In genomic region chr2:147703981-147704380, GRCm38 (mm10) we compare ENCODE assay signal across 26 mouse cellular contexts.
"Had no signal": no experiment of that assay in that cellular context is flagged by ENCODE, and none has a peak within 500 bp of the region (broad histone marks: within the 10 kb centered on the region; RNA-seq: fewer than 3 reads in every experiment).

No protein-coding gene starts in this region.

- ATAC-seq: forebrain, embryonic 13.5 days; forebrain, embryonic 14.5 days; forebrain, embryonic 15.5 days; forebrain, embryonic 16.5 days; forebrain, postnatal 0 days had no signal

- H3K4me1 ChIP-seq: embryonic facial prominence, embryonic 10.5 days; embryonic facial prominence, embryonic 12.5 days; embryonic facial prominence, embryonic 13.5 days; embryonic facial prominence, embryonic 15.5 days; heart, embryonic 10.5 days had no signal

- H3K27me3 ChIP-seq: embryonic facial prominence, embryonic 12.5 days; embryonic facial prominence, embryonic 13.5 days; embryonic facial prominence, embryonic 15.5 days; forebrain, embryonic 12.5 days; forebrain, embryonic 13.5 days; forebrain, embryonic 15.5 days had no signal

- H3K27ac ChIP-seq: embryonic facial prominence, embryonic 10.5 days; embryonic facial prominence, embryonic 12.5 days; embryonic facial prominence, embryonic 13.5 days; embryonic facial prominence, embryonic 15.5 days; forebrain, embryonic 10.5 days; forebrain, embryonic 12.5 days; forebrain, embryonic 13.5 days; forebrain, embryonic 15.5 days; gastrocnemius, adult 2 months; heart, adult 2 months; heart, embryonic 10.5 days had no signal

- DNase-seq: cerebellum, adult 8-10 months; cerebellum, adult 9-10 months; cerebellum, adult 9-11 months; cerebellum, postnatal 10 days; cerebellum, postnatal 14 days; cerebellum, postnatal 25 days; cerebellum, postnatal 36 days; embryo, embryonic 11 days; forebrain, postnatal 0 days; gastrocnemius, adult 2 months; gastrocnemius, postnatal 10 days; gastrocnemius, postnatal 14 days; gastrocnemius, postnatal 25 days; heart, adult 2 months had no signal

- H3K9ac ChIP-seq: embryonic facial prominence, embryonic 12.5 days; embryonic facial prominence, embryonic 13.5 days; embryonic facial prominence, embryonic 15.5 days; forebrain, embryonic 12.5 days; forebrain, embryonic 13.5 days; forebrain, embryonic 15.5 days; forebrain, postnatal 0 days had no signal

- H3K4me2 ChIP-seq: embryonic facial prominence, embryonic 12.5 days; embryonic facial prominence, embryonic 13.5 days; embryonic facial prominence, embryonic 15.5 days; forebrain, embryonic 12.5 days; forebrain, embryonic 13.5 days; forebrain, embryonic 15.5 days had no signal

- H3K36me3 ChIP-seq: embryonic facial prominence, embryonic 10.5 days; embryonic facial prominence, embryonic 12.5 days; embryonic facial prominence, embryonic 13.5 days; embryonic facial prominence, embryonic 15.5 days; forebrain, embryonic 10.5 days; forebrain, embryonic 12.5 days; forebrain, embryonic 15.5 days; heart, embryonic 10.5 days had no signal

- H3K4me3 ChIP-seq: embryonic facial prominence, embryonic 10.5 days; embryonic facial prominence, embryonic 12.5 days; embryonic facial prominence, embryonic 13.5 days; embryonic facial prominence, embryonic 15.5 days; erythroblast, embryonic 14.5 days; forebrain, embryonic 10.5 days; forebrain, embryonic 12.5 days; forebrain, embryonic 13.5 days; forebrain, embryonic 15.5 days; gastrocnemius, adult 2 months; heart, adult 2 months; heart, embryonic 10.5 days had no signal

- H3K9me3 ChIP-seq: embryonic facial prominence, embryonic 10.5 days; embryonic facial prominence, embryonic 12.5 days; embryonic facial prominence, embryonic 13.5 days; embryonic facial prominence, embryonic 15.5 days; forebrain, embryonic 10.5 days; forebrain, embryonic 12.5 days; forebrain, embryonic 13.5 days; forebrain, embryonic 15.5 days; heart, embryonic 10.5 days had no signal
